Mouse (Mus musculus) frontal cortex, postnatal 14 days (tissue): Measurements from ENCODE around the gene Rhbdd3.
A peak's percentile ranks its signal among the peaks of the same experiment; 100 is the strongest.
"Not testable (repeated sequence)": the region's sequence is repeated elsewhere in the genome, so short reads cannot be mapped to it uniquely, and the experiment has no call there.

Source experiments
- DNase-seq, 2 experiments: peaks; one replicate each; pipeline ENCODE4 v3.0.0; 2022; ENCODE audit warnings: low spot score in 2 of 2

Rhbdd3 gene

GRCm38 (mm10) chr11:5065056-5065821 is 33.5 kb upstream of the Rhbdd3 start, which contains the start of gene Gas2l1:
Gene Gas2l1, minus strand, starts transcription at chr11:5065327.
- DNase-seq, result peak; percentile 67 to 79

- DNase-seq, result no peak
These were observed 31.7 kb upstream of the Rhbdd3 start for GRCm38 (mm10) chr11:5067063-5067462.

GRCm38 (mm10) chr11:5068126-5068971 is 30.4 kb upstream of the Rhbdd3 start:
- DNase-seq, result no peak

- no peak for DNase-seq
These were observed 23.8 kb upstream of the Rhbdd3 start for GRCm38 (mm10) chr11:5074882-5075281.

- no peak for DNase-seq
These were observed 23.0 kb upstream of the Rhbdd3 start for GRCm38 (mm10) chr11:5075760-5076159.

GRCm38 (mm10) chr11:5076843-5077242 is 21.9 kb upstream of the Rhbdd3 start:
- not testable (repeated sequence) for DNase-seq

GRCm38 (mm10) chr11:5089147-5089546 is 9.6 kb upstream of the Rhbdd3 start:
- no peak for DNase-seq

- DNase-seq, result no peak
These were observed 7.0 kb upstream of the Rhbdd3 start for GRCm38 (mm10) chr11:5091706-5092105.

GRCm38 (mm10) chr11:5095877-5096276 is 2.8 kb upstream of the Rhbdd3 start:
- DNase-seq, result no peak

- no peak for DNase-seq
These were observed 2.2 kb upstream of the Rhbdd3 start for GRCm38 (mm10) chr11:5096480-5097020.

- peak in 1 of 2 experiments; percentile 53 for DNase-seq
These were observed 541 bp upstream of the Rhbdd3 start for GRCm38 (mm10) chr11:5098035-5098735.

GRCm38 (mm10) chr11:5099576-5100183 is 954 bp downstream of the Rhbdd3 start:
- peak; percentile 70 to 73 for DNase-seq

- no peak for DNase-seq
These were observed 1.6 kb downstream of the Rhbdd3 start for GRCm38 (mm10) chr11:5100283-5100682.

- no peak for DNase-seq
These were observed 2.1 kb downstream of the Rhbdd3 start for GRCm38 (mm10) chr11:5100801-5101200.

- DNase-seq, result no peak
These were observed 2.9 kb downstream of the Rhbdd3 start for GRCm38 (mm10) chr11:5101641-5102040.

GRCm38 (mm10) chr11:5102384-5102783 is 3.7 kb downstream of the Rhbdd3 start:
- DNase-seq, result no peak

GRCm38 (mm10) chr11:5103986-5104509 is 5.3 kb downstream of the Rhbdd3 start:
- no peak for DNase-seq

GRCm38 (mm10) chr11:5109441-5109840 is 10.7 kb downstream of the Rhbdd3 start:
- DNase-seq, result no peak

- DNase-seq, result no peak
These were observed 14.9 kb downstream of the Rhbdd3 start for GRCm38 (mm10) chr11:5113645-5114044.

- peak; percentile 78 to 82 for DNase-seq
These were observed 16.3 kb downstream of the Rhbdd3 start for GRCm38 (mm10) chr11:5114931-5115581.

GRCm38 (mm10) chr11:5125713-5126112 is 27.0 kb downstream of the Rhbdd3 start:
- DNase-seq, result no peak
